Mouse (Mus musculus): ENCODE results near the gene Clk3. TPM values are rescaled to one million over a fixed set of nuclear protein-coding genes. Genes with fewer than 3 reads are reported as not detected.

Gene Clk3
- polyA plus RNA-seq (2012; rRNA removed): 144 and 147 TPM in 2 replicates

DNA sequence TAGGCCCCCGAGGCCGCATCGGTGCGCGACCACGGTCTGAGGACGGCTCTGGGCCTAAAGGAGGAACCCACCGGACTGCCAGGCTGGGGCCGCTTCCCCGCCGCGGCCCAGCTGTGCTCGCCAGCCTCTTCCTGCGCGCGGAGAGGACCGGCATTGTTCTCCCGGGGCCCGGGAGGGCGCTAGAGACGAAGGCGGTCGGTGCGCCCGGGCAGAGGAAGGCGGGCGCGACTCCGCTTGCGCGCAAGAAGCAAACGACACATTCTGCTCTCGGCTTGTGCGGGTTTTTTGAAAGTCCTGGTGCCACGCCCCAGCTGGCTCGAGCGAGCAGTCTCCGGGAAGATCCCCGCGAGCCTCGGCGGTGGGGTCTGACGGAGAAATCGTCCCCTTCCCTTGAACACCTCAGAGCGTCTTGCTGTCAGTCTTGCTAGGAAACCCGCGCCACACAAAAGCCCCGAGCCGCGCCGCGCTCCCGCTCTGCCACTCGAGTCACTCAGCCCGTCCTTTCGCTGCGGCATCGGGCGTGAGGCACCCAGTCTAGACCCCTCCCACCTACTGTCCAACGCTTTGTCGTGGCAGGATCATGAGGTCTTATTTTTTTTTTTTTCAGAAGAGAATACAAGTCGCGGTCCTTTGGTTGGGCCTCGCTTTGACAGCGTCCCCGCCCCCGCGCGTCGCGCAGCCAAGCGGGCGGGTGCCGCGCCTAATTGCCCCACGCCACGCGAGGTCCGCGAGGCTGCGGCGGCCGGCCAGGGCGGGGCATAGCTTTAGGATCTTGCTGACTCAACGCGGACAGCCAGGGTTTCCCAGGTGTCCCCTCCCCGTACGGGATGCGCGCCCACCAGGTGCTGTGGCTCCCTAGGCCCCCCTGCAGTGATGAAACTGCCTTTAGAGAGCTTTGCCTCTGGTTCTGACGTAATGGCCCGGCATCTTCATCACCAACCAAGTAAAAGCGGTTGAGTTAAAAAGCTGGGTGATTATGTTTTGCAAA lies at the start of gene Clk3:
Gene Clk3 (minus strand): TSS at position 497 of the 988 bp plus-strand sequence.

DNA sequence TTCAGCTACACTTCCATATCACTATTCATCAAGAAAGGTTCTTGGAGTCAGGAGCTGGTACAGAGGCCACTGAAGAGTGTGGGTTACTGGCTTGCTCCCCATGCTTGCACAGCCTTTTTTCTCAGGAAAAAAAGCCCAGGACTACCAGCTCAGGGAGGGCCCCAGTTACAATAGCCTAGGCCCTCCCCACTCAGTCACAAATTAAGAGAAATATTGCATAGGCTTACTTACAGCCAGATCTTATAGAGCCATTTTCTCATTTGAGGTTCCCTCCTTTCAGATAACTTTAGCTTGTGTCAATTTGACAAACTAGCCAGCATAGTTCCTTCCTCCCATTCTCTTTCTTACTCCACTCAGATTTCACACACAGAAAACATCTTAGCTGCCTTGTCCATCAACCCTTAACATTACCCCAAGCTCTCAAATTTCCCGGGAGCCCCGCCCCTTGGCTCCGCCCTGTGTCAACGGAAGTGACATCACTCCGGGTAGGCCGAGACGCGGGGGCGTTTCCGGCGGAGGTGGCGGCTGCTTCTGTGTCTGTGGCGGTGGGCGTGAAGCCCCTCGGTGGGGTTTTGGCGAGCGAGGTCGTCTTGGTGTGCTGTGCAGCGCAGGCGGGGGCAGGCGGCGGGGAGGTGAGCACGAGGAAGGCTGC lies 57.5 kb downstream of the Clk3 start, which contains the start of gene Edc3:
Gene Edc3 (plus strand): TSS at position 473 of the 652 bp plus-strand sequence.

Other genes with a start within 250 kb of the Clk3 start
- 395 and 396 TPM in 2 replicates for gene Cox5a, start 244.6 kb downstream of the Clk3 start, polyA plus RNA-seq (2012; rRNA removed)
- 14.3 and 15.3 TPM in 2 replicates for gene Fam219b, start 228.3 kb downstream of the Clk3 start, polyA plus RNA-seq (2012; rRNA removed)
- gene Mpi, start 213.1 kb downstream of the Clk3 start, polyA plus RNA-seq (2012; rRNA removed): 62.6 and 66.8 TPM in 2 replicates
- 51.6 and 56.1 TPM in 2 replicates for gene Scamp2, start 204.9 kb downstream of the Clk3 start, polyA plus RNA-seq (2012; rRNA removed)
- gene Ulk3, start 176.4 kb downstream of the Clk3 start, polyA plus RNA-seq (2012; rRNA removed): 40.2 and 46.6 TPM in 2 replicates
- 0.66 and 1.1 TPM in 2 replicates for gene Cplx3, start 159.6 kb downstream of the Clk3 start, polyA plus RNA-seq (2012; rRNA removed)
- 0.07 and 0.10 TPM in 2 replicates for gene Lman1l, start 145.1 kb downstream of the Clk3 start, polyA plus RNA-seq (2012; rRNA removed)
- gene Csk, start 112.2 kb downstream of the Clk3 start, polyA plus RNA-seq (2012; rRNA removed): 76.3 and 89.0 TPM in 2 replicates
- gene Cyp1a2, start 82.2 kb downstream of the Clk3 start, polyA plus RNA-seq (2012; rRNA removed): not detected in 2 replicates
- gene Cyp1a1, start 77.9 kb downstream of the Clk3 start, polyA plus RNA-seq (2012; rRNA removed): 0.08 and 0.15 TPM in 2 replicates
- 21.0 and 21.1 TPM in 2 replicates for gene Edc3, start 57.3 kb downstream of the Clk3 start, polyA plus RNA-seq (2012; rRNA removed)
- 9.0 TPM in 2 replicates for gene Arid3b, start 70.9 kb upstream of the Clk3 start, polyA plus RNA-seq (2012; rRNA removed)
- 102 and 112 TPM in 2 replicates for gene Ubl7, start 145.1 kb upstream of the Clk3 start, polyA plus RNA-seq (2012; rRNA removed)
- 62.7 and 63.6 TPM in 2 replicates for gene Sema7a, start 174.3 kb upstream of the Clk3 start, polyA plus RNA-seq (2012; rRNA removed)
- 0.75 and 1.3 TPM in 2 replicates for gene Cyp11a1, start 240.6 kb upstream of the Clk3 start, polyA plus RNA-seq (2012; rRNA removed)